ENCODE assay signal across 20 mouse cellular contexts in the genomic region with DNA sequence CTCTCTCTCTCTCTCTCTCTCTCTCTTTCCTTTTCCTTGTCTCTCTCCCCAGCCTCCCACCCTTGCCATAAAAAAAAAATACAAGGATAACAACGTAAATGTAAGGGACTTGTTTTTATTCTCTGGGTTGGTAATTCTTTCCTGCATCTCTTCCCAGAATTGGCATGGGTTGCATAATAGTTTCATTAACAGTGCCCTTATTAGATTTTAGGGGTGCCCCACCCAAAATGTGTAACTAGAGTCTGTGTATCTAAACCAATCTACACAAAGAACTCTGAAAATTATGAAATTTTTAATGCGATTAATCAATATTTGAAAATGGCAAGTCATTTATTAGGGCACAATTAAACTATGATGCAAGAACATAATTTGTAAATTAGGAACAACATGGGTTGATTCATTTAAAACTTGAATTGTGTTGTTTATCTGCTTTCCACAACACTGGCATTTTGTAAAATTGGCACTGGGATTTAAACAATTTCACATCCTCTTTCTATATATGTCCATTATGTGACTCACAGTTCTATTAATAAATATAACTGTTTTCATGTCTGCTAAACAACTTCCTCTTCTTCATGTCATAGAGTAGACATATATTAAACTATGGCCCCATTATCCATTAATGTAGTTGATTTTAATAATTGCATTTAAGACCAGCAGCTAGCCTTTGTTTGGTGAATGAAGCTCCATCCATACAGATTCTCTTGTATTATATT.
A peak's percentile ranks its signal among the peaks of the same experiment; 100 is the strongest.
DNase-seq lines count a peak whose midpoint lies in the region; ATAC-seq and TF ChIP-seq lines count a peak whose summit lies in the region.
"Had no signal": no experiment of that assay in that cellular context is flagged by ENCODE, and none has a peak within 500 bp of the region (broad histone marks: within the 10 kb centered on the region; RNA-seq: fewer than 3 reads in every experiment).

No protein-coding gene starts in this region.

- TF ChIP-seq POLR2A in bone marrow macrophage, adult 2 months (IDR thresholded peaks at IDR 0.05; ENCODE audit: borderline replicate concordance, low read depth, low read length), result no peak

- no peaks in the 10 kb centered on the region for H3K27me3 ChIP-seq in forebrain, embryonic 13.5 days
- no peaks in the 10 kb centered on the region for H3K27me3 ChIP-seq in forebrain, embryonic 10.5 days (ENCODE audit: poor library complexity, severe bottlenecking)
- H3K27me3 ChIP-seq: forebrain, embryonic 15.5 days; hindbrain, embryonic 12.5 days; hindbrain, embryonic 15.5 days had no signal

- DNase-seq in forebrain, embryonic 10.5 days (ENCODE audit: extremely low spot score, low spot score), result no peak
- DNase-seq in thymus, adult 18-20 months, result no peak
- DNase-seq: adrenal gland, adult 8-10 months; adrenal gland, postnatal 25 days; cerebellum, adult 11 months; cerebellum, adult 2 months; cerebellum, adult 9-11 months; cerebellum, postnatal 36 days; gastrocnemius, postnatal 10 days; gastrocnemius, postnatal 36 days; heart, adult 11 months had no signal

- 97% methylated on average over 2 of the region's 2 CpGs for WGBS in forebrain, embryonic 13.5 days
- 93% methylated on average over 2 of the region's 2 CpGs for WGBS in forebrain, embryonic 10.5 days

- H3K27ac ChIP-seq in bone marrow macrophage, adult 2 months (ENCODE audit: insufficient read depth, low read depth, low read length), result peak overlapping the region; percentile 34; the same call in 1 of the 2 replicates
- no peak overlapping the region for H3K27ac ChIP-seq in forebrain, embryonic 13.5 days
- H3K27ac ChIP-seq in forebrain, embryonic 10.5 days, result no peak overlapping the region
- H3K27ac ChIP-seq: forebrain, embryonic 15.5 days; hindbrain, embryonic 12.5 days; hindbrain, embryonic 15.5 days had no signal

- H3K4me2 ChIP-seq in forebrain, embryonic 13.5 days, result no peak overlapping the region
- H3K4me2 ChIP-seq: forebrain, embryonic 15.5 days; heart, embryonic 11.5 days; hindbrain, embryonic 12.5 days; hindbrain, embryonic 15.5 days had no signal

- H3K36me3 ChIP-seq in forebrain, embryonic 13.5 days (ENCODE audit: poor library complexity, severe bottlenecking), result no peaks in the 10 kb centered on the region
- H3K36me3 ChIP-seq in forebrain, embryonic 10.5 days (replicated peaks), result no peaks in the 10 kb centered on the region
- H3K36me3 ChIP-seq: forebrain, embryonic 15.5 days; hindbrain, embryonic 12.5 days; hindbrain, embryonic 15.5 days had no signal

- peaks cover 10% of the 10 kb centered on the region for H3K4me1 ChIP-seq in bone marrow macrophage, adult 2 months (ENCODE audit: control insufficient read depth, insufficient read depth, low read length)
- H3K4me1 ChIP-seq in forebrain, embryonic 13.5 days, result no peaks in the 10 kb centered on the region
- H3K4me1 ChIP-seq in forebrain, embryonic 10.5 days, result no peaks in the 10 kb centered on the region
- H3K4me1 ChIP-seq: forebrain, embryonic 15.5 days; hindbrain, embryonic 12.5 days; hindbrain, embryonic 15.5 days had no signal

- no peak overlapping the region for H3K9ac ChIP-seq in forebrain, embryonic 13.5 days
- H3K9ac ChIP-seq: forebrain, embryonic 15.5 days; hindbrain, embryonic 12.5 days; hindbrain, embryonic 15.5 days had no signal

- TF ChIP-seq CTCF in bone marrow macrophage, adult 2 months (IDR thresholded peaks at IDR 0.05; ENCODE audit: low read depth, low read length), result no peak

- H3K9me3 ChIP-seq in forebrain, embryonic 13.5 days (replicated peaks), result no peaks in the 10 kb centered on the region
- no peaks in the 10 kb centered on the region for H3K9me3 ChIP-seq in forebrain, embryonic 10.5 days
- H3K9me3 ChIP-seq: forebrain, embryonic 15.5 days; hindbrain, embryonic 12.5 days; hindbrain, embryonic 15.5 days had no signal

- H3K4me3 ChIP-seq in bone marrow macrophage, adult 2 months (ENCODE audit: insufficient read depth, low read length), result no peak overlapping the region
- no peak overlapping the region for H3K4me3 ChIP-seq in forebrain, embryonic 13.5 days
- H3K4me3 ChIP-seq in forebrain, embryonic 10.5 days, result no peak overlapping the region
- H3K4me3 ChIP-seq: forebrain, embryonic 15.5 days; hindbrain, embryonic 12.5 days; hindbrain, embryonic 15.5 days had no signal

- ATAC-seq in megakaryocyte, adult 5-6 weeks (ENCODE audit: poor library complexity, severe bottlenecking), result peak; percentile 98
- ATAC-seq in neutrophil, adult 5-6 weeks (ENCODE audit: extremely low read depth, insufficient number of reproducible peaks, low FRiP score, poor library complexity, severe bottlenecking), result peak; percentile 64; the same call in 1 of the 2 replicates
- ATAC-seq in forebrain, embryonic 13.5 days, result no peak
- ATAC-seq: forebrain, embryonic 15.5 days; intestine, postnatal 0 days had no signal
